Mouse (Mus musculus): ENCODE data around the gene Plekhd1.
A peak's percentile ranks its signal among the peaks of the same experiment; 100 is the strongest.

Gene Plekhd1

DNA sequence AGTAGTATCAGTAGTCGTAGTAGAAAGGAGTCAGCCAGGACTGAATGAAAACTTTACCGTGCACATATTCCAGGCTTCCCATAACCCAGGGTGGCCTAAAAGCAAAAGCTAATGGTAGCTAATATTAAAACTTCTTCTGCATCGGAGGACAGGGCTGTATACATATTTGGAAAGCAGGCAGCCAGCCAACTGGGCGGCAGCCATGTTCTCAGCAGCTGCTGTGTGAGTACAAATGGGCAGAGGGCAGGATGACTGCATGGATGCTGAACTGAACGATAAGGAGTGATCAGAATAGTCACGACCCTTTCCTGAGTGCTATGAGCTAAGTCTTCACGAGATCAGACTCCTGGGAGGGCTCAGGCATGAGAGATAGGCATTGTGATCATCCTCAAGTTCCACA is 8.9 kb downstream of the Plekhd1 start:
- DNase-seq, result peak; percentile 28 to 61

DNA sequence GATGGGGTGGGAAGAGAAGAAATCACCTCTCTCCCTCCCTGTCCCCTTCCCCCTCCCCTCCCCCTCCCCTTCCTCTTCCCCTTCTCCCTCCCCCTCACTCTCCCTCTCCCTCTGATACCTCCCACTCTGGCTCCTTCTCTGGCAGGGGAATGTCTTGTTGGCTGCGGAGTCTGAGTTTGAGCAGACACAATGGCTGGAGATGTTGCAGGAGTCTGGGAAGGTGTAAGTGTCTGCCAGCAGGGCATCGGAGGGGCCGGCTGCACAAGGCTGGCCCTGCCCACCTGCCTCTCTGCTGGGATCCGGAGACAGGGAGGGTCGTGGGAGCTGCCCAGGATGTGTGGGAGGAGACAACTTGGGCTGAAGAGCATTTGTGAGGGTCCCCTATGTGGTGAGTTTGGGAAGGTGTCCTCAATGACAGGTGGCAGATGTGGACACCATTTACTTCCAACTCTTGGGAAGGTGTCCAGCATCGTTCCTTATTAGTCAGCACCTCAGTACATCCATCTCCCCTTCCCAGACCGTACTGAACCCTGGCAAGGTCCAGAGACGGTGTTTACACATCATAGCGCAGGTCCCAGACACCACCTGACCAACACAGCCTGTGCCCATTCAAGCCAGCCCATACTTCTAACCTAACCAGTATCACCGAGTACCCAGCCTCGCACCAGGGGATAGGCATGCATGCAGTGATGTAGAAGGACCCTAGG is 14.0 kb downstream of the Plekhd1 start:
- DNase-seq, result no peak

- no peak for DNase-seq
These were observed 14.7 kb downstream of the Plekhd1 start for GRCm38 (mm10) chr12:80706915-80707604.

GRCm38 (mm10) chr12:80715915-80716314 is 23.5 kb downstream of the Plekhd1 start:
- no peak for DNase-seq

DNA sequence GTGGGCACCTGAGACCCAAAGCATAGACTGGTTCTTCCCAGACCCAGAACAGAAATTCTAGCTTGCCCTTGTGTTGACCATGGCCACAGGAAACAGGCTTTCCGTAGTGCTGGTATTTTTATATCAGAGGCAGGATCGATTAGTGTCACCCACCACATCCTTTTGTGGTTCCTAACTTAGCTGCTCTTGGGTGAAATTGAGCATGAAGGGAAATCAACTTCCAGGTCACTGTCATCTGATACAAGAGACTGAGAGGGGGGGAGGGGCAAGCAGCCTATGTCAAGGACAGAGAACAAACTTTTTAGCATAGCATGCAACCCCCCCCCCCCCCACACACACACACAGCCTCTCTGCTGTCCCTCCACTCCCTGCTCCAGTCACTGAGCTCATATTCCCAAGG is 26.8 kb downstream of the Plekhd1 start:
- no peak for DNase-seq

GRCm38 (mm10) chr12:80720507-80720906 is 28.1 kb downstream of the Plekhd1 start:
- DNase-seq, result no peak

DNA sequence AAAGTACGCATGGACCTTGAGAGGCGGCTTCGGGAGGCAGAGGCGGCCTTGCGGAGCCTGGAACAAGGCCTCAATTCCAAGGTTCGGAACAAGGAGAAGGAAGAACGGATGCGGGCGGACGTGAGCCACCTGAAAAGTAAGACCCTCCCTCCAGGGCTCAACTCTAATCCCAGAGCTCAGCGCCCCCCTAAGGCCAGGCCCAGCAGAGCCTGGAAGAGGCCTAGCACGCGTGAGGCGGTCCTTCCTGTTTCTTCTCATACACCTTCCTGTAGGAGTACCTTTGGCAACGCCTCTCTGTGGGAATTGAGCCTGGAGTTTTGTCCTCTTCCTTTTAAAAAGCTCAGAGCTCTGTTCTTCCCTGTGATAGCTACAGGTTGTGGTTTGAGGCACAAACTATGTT is 29.1 kb downstream of the Plekhd1 start:
- DNase-seq, result no peak

DNA sequence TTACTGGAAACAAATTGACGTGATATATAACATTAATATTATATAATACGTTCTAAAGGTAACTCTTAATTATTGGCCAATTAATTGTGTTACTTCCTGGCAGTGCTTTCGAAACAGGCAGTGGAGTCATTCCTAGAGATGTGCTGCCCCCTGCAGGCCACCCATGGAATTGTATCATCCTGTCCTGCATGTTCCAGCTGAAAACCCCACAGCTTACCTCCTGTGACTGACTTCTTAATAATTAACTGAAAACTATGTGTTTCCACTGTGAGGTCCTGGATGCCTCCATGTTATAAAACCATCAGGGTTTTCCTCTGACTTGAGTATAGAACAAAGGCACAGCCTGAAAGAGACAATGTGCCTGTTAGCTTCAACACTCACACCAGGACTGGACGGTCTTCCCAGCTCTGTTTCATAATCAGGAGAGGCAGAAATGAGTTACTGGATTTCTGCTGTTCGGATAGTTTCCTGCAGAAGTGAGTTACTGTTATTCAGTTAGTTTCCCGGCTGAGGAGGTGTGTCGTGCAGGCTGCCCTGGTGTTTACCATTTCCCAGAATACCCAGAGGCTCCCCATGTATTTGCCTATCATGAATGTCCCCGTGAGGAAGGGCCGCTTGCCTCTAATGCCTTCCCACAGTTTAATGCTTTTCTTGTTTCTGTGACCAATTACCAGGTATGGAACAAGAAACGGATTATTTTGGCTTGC is 32.6 kb downstream of the Plekhd1 start:
- peak; percentile 78 to 88 for DNase-seq

GRCm38 (mm10) chr12:80728207-80728606 is 35.8 kb downstream of the Plekhd1 start:
- DNase-seq, result no peak

DNA sequence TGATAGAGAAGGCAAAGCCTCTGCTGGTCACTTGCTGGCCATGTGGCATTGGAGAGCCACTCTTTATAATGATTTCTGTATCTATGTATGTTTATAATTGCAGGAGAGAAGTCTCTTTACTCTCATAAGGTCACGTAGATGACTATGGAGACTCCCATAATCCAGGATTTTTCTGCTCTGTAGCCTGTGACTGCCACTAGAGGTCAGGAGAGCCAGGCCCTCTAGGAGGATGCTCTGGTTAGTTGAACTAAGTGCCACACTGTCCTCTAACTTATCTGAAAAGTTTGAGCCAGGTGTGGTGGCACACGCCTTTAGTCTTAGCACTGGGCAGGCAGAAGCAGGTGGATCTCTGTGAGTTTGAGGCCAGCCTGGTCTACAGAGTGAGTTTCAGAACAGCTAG is 36.4 kb downstream of the Plekhd1 start:
- DNase-seq, result peak in 1 of 2 experiments; percentile 13

GRCm38 (mm10) chr12:80729758-80730530 is 37.6 kb downstream of the Plekhd1 start:
- peak; percentile 32 to 36 for DNase-seq

DNA sequence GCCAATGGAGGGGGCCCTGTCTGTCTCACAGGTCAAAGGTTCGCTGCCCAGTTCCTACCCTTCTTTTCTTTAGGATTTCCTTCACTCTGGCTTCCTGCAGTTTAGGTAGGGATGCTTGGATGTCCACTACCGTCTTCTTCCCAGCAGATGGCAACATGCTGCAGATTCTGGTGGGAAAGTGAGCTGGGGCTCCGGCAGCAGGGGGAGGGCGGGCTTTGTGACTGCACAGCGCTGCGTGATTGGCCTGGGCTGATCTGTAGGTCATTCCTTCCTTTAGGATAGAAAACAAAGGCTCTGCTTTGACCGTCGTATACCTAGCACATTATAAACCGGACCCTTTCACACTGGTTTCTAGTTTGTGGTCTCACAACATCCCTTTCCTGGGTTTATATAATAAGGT is 38.2 kb downstream of the Plekhd1 start:
- DNase-seq, result peak; percentile 71 to 74

GRCm38 (mm10) chr12:80734526-80735470 is 42.4 kb downstream of the Plekhd1 start:
- no peak for DNase-seq

GRCm38 (mm10) chr12:80736464-80737282 is 44.3 kb downstream of the Plekhd1 start:
- peak; percentile 30 to 55 for DNase-seq

DNA sequence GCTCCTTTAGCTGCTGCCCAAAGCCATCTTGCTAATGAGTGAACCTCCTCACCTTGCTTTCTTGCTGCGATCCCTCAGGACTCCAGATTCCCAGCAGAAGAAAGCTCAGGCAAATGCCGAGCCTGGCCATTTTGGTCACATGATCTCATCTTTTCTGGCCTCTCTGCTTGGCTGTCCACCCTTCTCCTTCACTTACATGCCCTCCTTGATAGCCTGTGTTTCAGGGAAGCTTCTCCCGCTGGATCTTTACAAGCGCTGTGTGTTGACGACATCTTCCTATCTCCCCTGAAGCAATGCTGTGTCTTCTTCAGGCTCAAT is 44.9 kb downstream of the Plekhd1 start:
- no peak for DNase-seq

DNA sequence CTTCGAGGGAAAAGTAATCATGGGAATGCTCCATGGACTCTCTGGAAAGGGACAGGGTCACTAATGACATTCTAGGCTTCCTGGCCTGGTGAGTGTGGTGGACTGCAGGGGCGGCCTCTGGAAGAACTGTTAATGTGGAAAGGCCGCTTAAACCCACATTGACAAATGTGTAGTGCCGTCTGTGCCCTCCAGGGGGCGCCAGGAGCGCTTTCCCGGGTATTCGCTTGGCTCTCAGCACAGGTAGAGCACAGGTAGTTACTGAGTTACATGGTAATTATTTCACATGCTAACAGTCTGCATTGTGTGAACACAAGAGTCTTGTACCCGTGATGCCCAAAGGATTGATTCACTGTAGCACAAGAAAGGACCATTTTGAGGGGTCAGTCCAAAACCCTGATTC is 47.1 kb downstream of the Plekhd1 start:
- peak; percentile 39 to 52 for DNase-seq

DNA sequence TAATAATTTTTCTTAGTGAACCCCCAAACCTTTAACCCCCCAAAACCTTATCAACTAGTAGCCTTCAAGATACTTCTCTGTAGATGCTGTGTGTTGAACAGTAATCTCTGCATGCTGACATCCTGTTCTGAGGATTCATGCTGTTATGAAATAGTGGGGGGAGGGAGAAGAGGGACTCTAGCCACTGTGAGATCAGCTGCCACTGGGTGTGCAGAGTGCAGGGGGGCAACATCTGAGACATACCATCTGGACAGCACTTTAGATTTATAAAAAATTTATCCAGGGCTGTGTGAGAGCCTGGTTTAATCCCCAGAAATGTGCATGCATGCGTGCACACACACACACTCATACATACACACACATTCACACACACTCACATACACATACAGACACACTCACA is 52.2 kb downstream of the Plekhd1 start:
- peak; percentile 8 to 32 for DNase-seq

GRCm38 (mm10) chr12:80746031-80746813 is 53.8 kb downstream of the Plekhd1 start:
- no peak for DNase-seq

DNA sequence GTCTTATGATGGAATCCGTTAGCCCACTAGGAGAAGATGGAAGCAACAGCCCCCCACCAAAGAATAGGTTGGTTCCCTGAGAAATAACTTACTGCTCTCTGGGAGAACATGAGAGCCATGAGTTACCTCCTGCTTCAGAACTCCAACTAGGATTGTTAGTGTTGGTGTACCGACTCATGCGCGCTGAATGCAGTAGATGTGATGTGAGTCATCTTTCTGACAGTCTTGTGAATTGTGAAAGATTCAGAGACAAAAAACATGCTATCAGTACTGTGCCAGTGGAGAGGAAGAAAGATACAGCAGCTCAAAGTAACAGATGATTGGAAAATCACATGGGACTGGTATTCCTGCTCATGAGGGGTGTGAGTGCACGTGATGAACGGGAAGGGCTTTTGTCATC is 59.2 kb downstream of the Plekhd1 start:
- DNase-seq, result no peak
